Mouse (Mus musculus): ENCODE data around the gene Zc2hc1c.
"Not testable (repeated sequence)": the region's sequence is repeated elsewhere in the genome, so short reads cannot be mapped to it uniquely, and the experiment has no call there.

DNA sequence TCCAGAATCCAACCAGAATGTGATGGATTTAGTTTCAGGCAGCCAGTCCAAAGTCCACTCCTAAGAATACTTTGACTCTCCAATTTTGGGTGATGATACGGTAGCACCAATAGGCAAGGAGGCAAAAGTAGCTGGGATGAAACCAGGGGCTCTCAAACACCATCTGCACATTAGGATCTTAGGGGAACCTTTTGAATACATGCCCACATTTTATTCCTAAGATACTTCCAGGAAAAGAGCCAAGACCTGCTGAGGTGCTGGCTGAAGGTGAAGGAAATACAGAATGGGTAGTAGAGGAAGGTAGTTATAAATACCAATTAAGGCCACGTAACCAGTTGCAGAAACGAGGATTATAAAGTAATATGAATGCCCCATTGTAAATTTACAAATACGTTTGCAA is 6.6 kb upstream of the Zc2hc1c start:
- not testable (repeated sequence) for TF ChIP-seq POLR2A (IDR thresholded peaks at IDR 0.05; ENCODE audit: low read depth, low read length); CTCF (IDR thresholded peaks at IDR 0.05; ENCODE audit: borderline replicate concordance, insufficient read depth, low read length)
